Mouse (Mus musculus): ENCODE results near the gene Rbm19. TPM values are rescaled to one million over a fixed set of nuclear protein-coding genes. Genes with fewer than 3 reads are reported as not detected.

The Rbm19 gene
- polyA plus RNA-seq, 1 experiment = 16.8 TPM

GRCm38 (mm10) chr5:120130163-120130562 is 13.9 kb downstream of the Rbm19 start:
- H3K27ac ChIP-seq (ENCODE audit: insufficient read depth, low read length) = no peak overlapping the region
- H3K4me1 ChIP-seq (ENCODE audit: control insufficient read depth, insufficient read depth, low read length) = no peaks in the 10 kb centered on the region
- no peak for TF ChIP-seq POLR2A (IDR thresholded peaks at IDR 0.05; ENCODE audit: low read depth, low read length)
- no peak for TF ChIP-seq CTCF (IDR thresholded peaks at IDR 0.05; ENCODE audit: borderline replicate concordance, insufficient read depth, low read length)
- no peak overlapping the region for H3K4me3 ChIP-seq (ENCODE audit: insufficient read depth, low read length)

- no peak overlapping the region for H3K4me3 ChIP-seq (ENCODE audit: insufficient read depth, low read length)
- peak; percentile 58; the same call in 1 of the 2 replicates for TF ChIP-seq CTCF (IDR thresholded peaks at IDR 0.05; ENCODE audit: borderline replicate concordance, insufficient read depth, low read length)
- no peak for TF ChIP-seq POLR2A (IDR thresholded peaks at IDR 0.05; ENCODE audit: low read depth, low read length)
These were observed 15.3 kb downstream of the Rbm19 start for GRCm38 (mm10) chr5:120131600-120131999.

GRCm38 (mm10) chr5:120134000-120134399 is 17.7 kb downstream of the Rbm19 start:
- TF ChIP-seq POLR2A (IDR thresholded peaks at IDR 0.05; ENCODE audit: low read depth, low read length) (no peak), CTCF (IDR thresholded peaks at IDR 0.05; ENCODE audit: borderline replicate concordance, insufficient read depth, low read length) (peak; percentile 74; the same call in 1 of the 2 replicates)
- H3K4me1 ChIP-seq (ENCODE audit: control insufficient read depth, insufficient read depth, low read length) = no peaks in the 10 kb centered on the region
- H3K27ac ChIP-seq (ENCODE audit: insufficient read depth, low read length) = no peak overlapping the region
- no peak overlapping the region for H3K4me3 ChIP-seq (ENCODE audit: insufficient read depth, low read length)

More at GRCm38 (mm10) chr5:120131600-120131999, 15.3 kb downstream of the Rbm19 start:
- Histone ChIP-seq H3K27ac (ENCODE audit: insufficient read depth, low read length) (no peak overlapping the region), H3K4me1 (ENCODE audit: control insufficient read depth, insufficient read depth, low read length) (no peaks in the 10 kb centered on the region)

GRCm38 (mm10) chr5:120135337-120135736 is 19.1 kb downstream of the Rbm19 start:
- H3K27ac ChIP-seq (ENCODE audit: insufficient read depth, low read length) = no peak overlapping the region
- no peaks in the 10 kb centered on the region for H3K4me1 ChIP-seq (ENCODE audit: control insufficient read depth, insufficient read depth, low read length)
- H3K4me3 ChIP-seq (ENCODE audit: insufficient read depth, low read length) = no peak overlapping the region
- no peak for TF ChIP-seq CTCF (IDR thresholded peaks at IDR 0.05; ENCODE audit: borderline replicate concordance, insufficient read depth, low read length)
- TF ChIP-seq POLR2A (IDR thresholded peaks at IDR 0.05; ENCODE audit: low read depth, low read length) = no peak

- H3K27ac ChIP-seq (ENCODE audit: insufficient read depth, low read length) = no peak overlapping the region
- H3K4me1 ChIP-seq (ENCODE audit: control insufficient read depth, insufficient read depth, low read length) = no peaks in the 10 kb centered on the region
- no peak for TF ChIP-seq POLR2A (IDR thresholded peaks at IDR 0.05; ENCODE audit: low read depth, low read length)
- TF ChIP-seq CTCF (IDR thresholded peaks at IDR 0.05; ENCODE audit: borderline replicate concordance, insufficient read depth, low read length) = no peak
- no peak overlapping the region for H3K4me3 ChIP-seq (ENCODE audit: insufficient read depth, low read length)
These were observed 19.6 kb downstream of the Rbm19 start for GRCm38 (mm10) chr5:120135823-120136222.

GRCm38 (mm10) chr5:120136236-120136675 is 20.0 kb downstream of the Rbm19 start:
- TF ChIP-seq CTCF (IDR thresholded peaks at IDR 0.05; ENCODE audit: borderline replicate concordance, insufficient read depth, low read length) (no peak), POLR2A (IDR thresholded peaks at IDR 0.05; ENCODE audit: low read depth, low read length) (no peak)
- Histone ChIP-seq H3K27ac (ENCODE audit: insufficient read depth, low read length) (no peak overlapping the region), H3K4me1 (ENCODE audit: control insufficient read depth, insufficient read depth, low read length) (no peaks in the 10 kb centered on the region), H3K4me3 (ENCODE audit: insufficient read depth, low read length) (no peak overlapping the region)

GRCm38 (mm10) chr5:120137038-120137437 is 20.8 kb downstream of the Rbm19 start:
- no peak overlapping the region for H3K27ac ChIP-seq (ENCODE audit: insufficient read depth, low read length)
- no peak overlapping the region for H3K4me3 ChIP-seq (ENCODE audit: insufficient read depth, low read length)
- TF ChIP-seq POLR2A (IDR thresholded peaks at IDR 0.05; ENCODE audit: low read depth, low read length) (no peak), CTCF (IDR thresholded peaks at IDR 0.05; ENCODE audit: borderline replicate concordance, insufficient read depth, low read length) (no peak)
- no peaks in the 10 kb centered on the region for H3K4me1 ChIP-seq (ENCODE audit: control insufficient read depth, insufficient read depth, low read length)

GRCm38 (mm10) chr5:120137846-120138245 is 21.6 kb downstream of the Rbm19 start:
- Histone ChIP-seq H3K4me3 (ENCODE audit: insufficient read depth, low read length) (no peak overlapping the region), H3K4me1 (ENCODE audit: control insufficient read depth, insufficient read depth, low read length) (no peaks in the 10 kb centered on the region), H3K27ac (ENCODE audit: insufficient read depth, low read length) (no peak overlapping the region)
- TF ChIP-seq CTCF (IDR thresholded peaks at IDR 0.05; ENCODE audit: borderline replicate concordance, insufficient read depth, low read length) = no peak
- TF ChIP-seq POLR2A (IDR thresholded peaks at IDR 0.05; ENCODE audit: low read depth, low read length) = no peak

GRCm38 (mm10) chr5:120138406-120138805 is 22.1 kb downstream of the Rbm19 start:
- Histone ChIP-seq H3K4me3 (ENCODE audit: insufficient read depth, low read length) (no peak overlapping the region), H3K27ac (ENCODE audit: insufficient read depth, low read length) (no peak overlapping the region), H3K4me1 (ENCODE audit: control insufficient read depth, insufficient read depth, low read length) (no peaks in the 10 kb centered on the region)
- no peak for TF ChIP-seq CTCF (IDR thresholded peaks at IDR 0.05; ENCODE audit: borderline replicate concordance, insufficient read depth, low read length)
- TF ChIP-seq POLR2A (IDR thresholded peaks at IDR 0.05; ENCODE audit: low read depth, low read length) = no peak

GRCm38 (mm10) chr5:120139224-120139623 is 23.0 kb downstream of the Rbm19 start:
- TF ChIP-seq CTCF (IDR thresholded peaks at IDR 0.05; ENCODE audit: borderline replicate concordance, insufficient read depth, low read length) (no peak), POLR2A (IDR thresholded peaks at IDR 0.05; ENCODE audit: low read depth, low read length) (no peak)
- H3K27ac ChIP-seq (ENCODE audit: insufficient read depth, low read length) = no peak overlapping the region
- no peak overlapping the region for H3K4me3 ChIP-seq (ENCODE audit: insufficient read depth, low read length)

GRCm38 (mm10) chr5:120143941-120144340 is 27.7 kb downstream of the Rbm19 start:
- Histone ChIP-seq H3K27ac (ENCODE audit: insufficient read depth, low read length) (no peak overlapping the region), H3K4me1 (ENCODE audit: control insufficient read depth, insufficient read depth, low read length) (no peaks in the 10 kb centered on the region), H3K4me3 (ENCODE audit: insufficient read depth, low read length) (no peak overlapping the region)
- TF ChIP-seq CTCF (IDR thresholded peaks at IDR 0.05; ENCODE audit: borderline replicate concordance, insufficient read depth, low read length) (peak; percentile 35; the same call in 1 of the 2 replicates), POLR2A (IDR thresholded peaks at IDR 0.05; ENCODE audit: low read depth, low read length) (no peak)

More at GRCm38 (mm10) chr5:120139224-120139623, 23.0 kb downstream of the Rbm19 start:
- no peaks in the 10 kb centered on the region for H3K4me1 ChIP-seq (ENCODE audit: control insufficient read depth, insufficient read depth, low read length)

Measured in embryonic fibroblast, embryonic 13.5 days (primary cell).